Mouse (Mus musculus) frontal cortex, postnatal 14 days (tissue): ENCODE data around the gene Gls2.

Experiments
- DNase-seq, 2 experiments: peaks; one replicate each; pipeline ENCODE4 v3.0.0; 2022; ENCODE audit warnings: low spot score in 2 of 2

The Gls2 gene

GRCm38 (mm10) chr10:128231697-128232419 lies 37.6 kb downstream of the Gls2 start, which contains the start of gene Timeless:
Gene Timeless (plus strand): TSS chr10:128232065.
- DNase-seq, result peak; percentile 56 to 82

- DNase-seq, result peak; percentile 22 to 40
These were observed 38.2 kb downstream of the Gls2 start for GRCm38 (mm10) chr10:128232420-128232985.

GRCm38 (mm10) chr10:128236321-128236720 lies 42.1 kb downstream of the Gls2 start:
- no peak for DNase-seq

GRCm38 (mm10) chr10:128237807-128238480 lies 43.7 kb downstream of the Gls2 start:
- DNase-seq, result no peak

GRCm38 (mm10) chr10:128239140-128239539 lies 44.9 kb downstream of the Gls2 start:
- DNase-seq, result no peak

GRCm38 (mm10) chr10:128240131-128240530 lies 45.9 kb downstream of the Gls2 start:
- DNase-seq, result no peak

- DNase-seq, result no peak
These were observed 49.0 kb downstream of the Gls2 start for GRCm38 (mm10) chr10:128243252-128243651.

GRCm38 (mm10) chr10:128244121-128244520 lies 49.9 kb downstream of the Gls2 start:
- no peak for DNase-seq

- DNase-seq, result no peak
These were observed 52.9 kb downstream of the Gls2 start for GRCm38 (mm10) chr10:128247020-128247732.

- DNase-seq, result no peak
These were observed 56.3 kb downstream of the Gls2 start for GRCm38 (mm10) chr10:128250565-128250964.

GRCm38 (mm10) chr10:128253677-128254255 lies 59.5 kb downstream of the Gls2 start, which contains the start of gene Apon:
Gene Apon (plus strand): TSS chr10:128254096.
- DNase-seq, result no peak

- no peak for DNase-seq
These were observed 61.7 kb downstream of the Gls2 start for GRCm38 (mm10) chr10:128255925-128256324.

GRCm38 (mm10) chr10:128256328-128256727 lies 62.1 kb downstream of the Gls2 start:
- no peak for DNase-seq

- no peak for DNase-seq
These were observed 64.7 kb downstream of the Gls2 start for GRCm38 (mm10) chr10:128258953-128259352.
